9 mouse cellular contexts compared by ENCODE assay signal in genomic region chr14:31000356-31000755, GRCm38 (mm10). TPM values are rescaled to one million over a fixed set of nuclear protein-coding genes. Genes with fewer than 3 reads are reported as not detected.
DNase-seq lines count a peak whose midpoint lies in the region; ATAC-seq and TF ChIP-seq lines count a peak whose summit lies in the region.
"Had no signal": no experiment of that assay in that cellular context is flagged by ENCODE, and none has a peak within 500 bp of the region (broad histone marks: within the 10 kb centered on the region; RNA-seq: fewer than 3 reads in every experiment).

No protein-coding gene starts in this region.

- peak overlapping the region; percentile 81 for H3K4me3 ChIP-seq in gastrocnemius, adult 2 months
- peak overlapping the region; percentile 95 for H3K4me3 ChIP-seq in forebrain, embryonic 12.5 days (replicated peaks)
- H3K4me3 ChIP-seq in liver, embryonic 13.5 days (replicated peaks) = peak overlapping the region; percentile 86

- H3K27ac ChIP-seq in gastrocnemius, adult 2 months = peak overlapping the region; percentile 96
- H3K27ac ChIP-seq in forebrain, embryonic 12.5 days = no peak overlapping the region
- peak overlapping the region; percentile 92 for H3K27ac ChIP-seq in liver, embryonic 13.5 days

- 67% methylated on average over 10 of the region's 10 CpGs for whole genome bisulfite sequencing in forebrain, embryonic 12.5 days
- WGBS in liver, embryonic 13.5 days (ENCODE audit: insufficient replicate concordance) = 43% methylated on average over 10 of the region's 10 CpGs

- peaks cover 19% of the 10 kb centered on the region for H3K4me1 ChIP-seq in forebrain, embryonic 12.5 days
- H3K4me1 ChIP-seq in liver, embryonic 13.5 days (replicated peaks) = peaks cover 43% of the 10 kb centered on the region

- H3K4me2 ChIP-seq in forebrain, embryonic 12.5 days = peak overlapping the region; percentile 78
- H3K4me2 ChIP-seq in liver, embryonic 13.5 days = peak overlapping the region; percentile 86

- no peak for TF ChIP-seq CTCF in gastrocnemius, adult 2 months (IDR thresholded peaks at IDR 0.05)

- DNase-seq in gastrocnemius, adult 2 months = no peak
- no peak for DNase-seq in gastrocnemius, postnatal 4 days (ENCODE audit: low spot score in 2 of 2)
- peak; percentile 10 for DNase-seq in 3T3-L1 (ENCODE audit: low read depth, low spot score)
- no peak for DNase-seq in liver, embryonic 13.5 days
- no peak for DNase-seq in ovary, postnatal 36 days (ENCODE audit: low spot score)
- no peak for DNase-seq in adrenal gland, postnatal 4 days (ENCODE audit: low spot score in 2 of 2)
- DNase-seq in adrenal gland, adult 2 months = no peak
- DNase-seq: cerebellum, postnatal 25 days had no signal

- H3K9me3 ChIP-seq in forebrain, embryonic 12.5 days = no peaks in the 10 kb centered on the region
- H3K9me3 ChIP-seq in liver, embryonic 13.5 days (replicated peaks) = no peaks in the 10 kb centered on the region

- no peaks in the 10 kb centered on the region for H3K27me3 ChIP-seq in forebrain, embryonic 12.5 days
- H3K27me3 ChIP-seq in liver, embryonic 13.5 days = no peaks in the 10 kb centered on the region

- intact Hi-C loops in gastrocnemius, adult 2 months (cut with DNase I) = loop anchor here (2.0 kb wide), 1 partner anchor 18 kb away; the partner anchor contains the start of genes Gnl3 and Pbrm1

- ATAC-seq in forebrain, embryonic 12.5 days (ENCODE audit: low FRiP score) = no peak
- ATAC-seq in liver, embryonic 13.5 days (ENCODE audit: low read depth) = no peak

- peak overlapping the region; percentile 87 for H3K9ac ChIP-seq in forebrain, embryonic 12.5 days
- peak overlapping the region; percentile 91 for H3K9ac ChIP-seq in liver, embryonic 13.5 days

- 0 out of 2 replicates have a peak, but pooled peaks cover 8% of the 10 kb centered on the region for H3K36me3 ChIP-seq in forebrain, embryonic 12.5 days (replicated peaks)
- peaks cover 14% of the 10 kb centered on the region; the same call in 1 of the 2 replicates for H3K36me3 ChIP-seq in liver, embryonic 13.5 days

RNA-seq across cellular contexts. Expression of gene Glt8d1, which starts 0.8 kb away (rescaled TPM):
- total RNA-seq in gastrocnemius, adult 2 months (2021) = 10 to 100 TPM in 1 of 2 experiments, 1 to 10 TPM in 1; 9.0 to 13.6 TPM
- 10 to 100 TPM; 34.1 to 38.6 TPM for total RNA-seq in gastrocnemius, postnatal 4 days (2021)
- 60.5 and 66.0 TPM in 2 replicates for polyA plus RNA-seq in forebrain, embryonic 12.5 days (2016; fragmentation: Nextera tagmentation; extraction: Ambion mirVana)
- polyA plus RNA-seq in liver, embryonic 13.5 days (2015; fragmentation: Nextera tagmentation; extraction: Ambion mirVana) = 20.3 and 21.5 TPM in 2 replicates
- 10 to 100 TPM; 66.0 to 67.0 TPM for total RNA-seq in adrenal gland, postnatal 4 days (2021)
- 10 to 100 TPM; 40.9 to 50.7 TPM for total RNA-seq in adrenal gland, adult 2 months (2021)
- polyA plus RNA-seq in adrenal gland, adult 2 months (2012; rRNA removed) = 17.7 and 23.3 TPM in 2 replicates

RNA-seq across cellular contexts. Expression of gene Spcs1, which starts 1.1 kb away (rescaled TPM):
- total RNA-seq in gastrocnemius, adult 2 months (2021) = 100 to 1,000 TPM; 129 to 130 TPM
- 100 to 1,000 TPM; 167 to 184 TPM for total RNA-seq in gastrocnemius, postnatal 4 days (2021)
- polyA plus RNA-seq in forebrain, embryonic 12.5 days (2016; fragmentation: Nextera tagmentation; extraction: Ambion mirVana) = 262 and 276 TPM in 2 replicates
- 306 and 325 TPM in 2 replicates for polyA plus RNA-seq in liver, embryonic 13.5 days (2015; fragmentation: Nextera tagmentation; extraction: Ambion mirVana)
- total RNA-seq in adrenal gland, postnatal 4 days (2021) = 100 to 1,000 TPM; 232 to 265 TPM
- total RNA-seq in adrenal gland, adult 2 months (2021) = 100 to 1,000 TPM; 234 to 254 TPM
- 60.5 and 69.4 TPM in 2 replicates for polyA plus RNA-seq in adrenal gland, adult 2 months (2012; rRNA removed)

RNA-seq across cellular contexts. Expression of gene Pbrm1, which starts 18.6 kb away (rescaled TPM):
- 10 to 100 TPM; 45.3 to 49.8 TPM for total RNA-seq in gastrocnemius, adult 2 months (2021)
- total RNA-seq in gastrocnemius, postnatal 4 days (2021) = 10 to 100 TPM; 94.3 to 94.4 TPM
- polyA plus RNA-seq in forebrain, embryonic 12.5 days (2016; fragmentation: Nextera tagmentation; extraction: Ambion mirVana) = 176 and 189 TPM in 2 replicates
- 65.7 and 72.4 TPM in 2 replicates for polyA plus RNA-seq in liver, embryonic 13.5 days (2015; fragmentation: Nextera tagmentation; extraction: Ambion mirVana)
- 10 to 100 TPM; 71.4 to 77.5 TPM for total RNA-seq in adrenal gland, postnatal 4 days (2021)
- total RNA-seq in adrenal gland, adult 2 months (2021) = 10 to 100 TPM; 45.7 to 48.9 TPM
- 9.3 and 9.7 TPM in 2 replicates for polyA plus RNA-seq in adrenal gland, adult 2 months (2012; rRNA removed)

RNA-seq across cellular contexts. Expression of gene Gnl3, which starts 18.6 kb away (rescaled TPM):
- 10 to 100 TPM; 28.4 to 33.4 TPM for total RNA-seq in gastrocnemius, adult 2 months (2021)
- total RNA-seq in gastrocnemius, postnatal 4 days (2021) = 10 to 100 TPM; 46.4 to 60.3 TPM
- polyA plus RNA-seq in forebrain, embryonic 12.5 days (2016; fragmentation: Nextera tagmentation; extraction: Ambion mirVana) = 98.7 and 107 TPM in 2 replicates
- 133 and 159 TPM in 2 replicates for polyA plus RNA-seq in liver, embryonic 13.5 days (2015; fragmentation: Nextera tagmentation; extraction: Ambion mirVana)
- total RNA-seq in adrenal gland, postnatal 4 days (2021) = 10 to 100 TPM; 85.6 to 98.0 TPM
- total RNA-seq in adrenal gland, adult 2 months (2021) = 100 to 1,000 TPM in 1 of 2 experiments, 10 to 100 TPM in 1; 54.3 to 140 TPM
- polyA plus RNA-seq in adrenal gland, adult 2 months (2012; rRNA removed) = 5.8 and 8.3 TPM in 2 replicates

RNA-seq across cellular contexts. Expression of gene Nek4, which starts 49.2 kb away (rescaled TPM):
- total RNA-seq in gastrocnemius, adult 2 months (2021) = 1 to 10 TPM; 4.4 to 5.1 TPM
- 1 to 10 TPM; 5.6 to 6.4 TPM for total RNA-seq in gastrocnemius, postnatal 4 days (2021)
- 22.9 and 23.2 TPM in 2 replicates for polyA plus RNA-seq in forebrain, embryonic 12.5 days (2016; fragmentation: Nextera tagmentation; extraction: Ambion mirVana)
- polyA plus RNA-seq in liver, embryonic 13.5 days (2015; fragmentation: Nextera tagmentation; extraction: Ambion mirVana) = 5.6 and 6.7 TPM in 2 replicates
- 10 to 100 TPM; 12.4 to 13.8 TPM for total RNA-seq in adrenal gland, postnatal 4 days (2021)
- total RNA-seq in adrenal gland, adult 2 months (2021) = 10 to 100 TPM; 10.2 to 13.3 TPM
- polyA plus RNA-seq in adrenal gland, adult 2 months (2012; rRNA removed) = 5.2 and 5.5 TPM in 2 replicates
